Mouse (Mus musculus): ENCODE measurements at regions not wholly inside any gene's neighbourhood (a gene's known extent, or its start where the extent isn't known, plus 50 kb on each side); places are given as distances from the start of the nearest gene placed in this dataset.

- Histone ChIP-seq H3K27me3 (ENCODE audit: control insufficient read depth, insufficient read depth, low read length) (no peaks in the 10 kb centered on the region), H3K27ac (ENCODE audit: control insufficient read depth, insufficient read depth, low read depth, low read length) (no peak overlapping the region), H3K4me3 (ENCODE audit: control insufficient read depth, low read depth, low read length) (no peak overlapping the region), H3K4me1 (ENCODE audit: control insufficient read depth, insufficient read depth, low read length) (peaks cover 4% of the 10 kb centered on the region), H3K36me3 (ENCODE audit: control insufficient read depth, insufficient read depth, low read length) (no peaks in the 10 kb centered on the region)
- TF ChIP-seq CTCF (IDR thresholded peaks at IDR 0.05; ENCODE audit: control insufficient read depth, insufficient read depth, insufficient replicate concordance, low read depth, low read length) (no peak), POLR2A (IDR thresholded peaks at IDR 0.05; ENCODE audit: control insufficient read depth, low read depth, low read length) (no peak)
Measured at GRCm38 (mm10) chr5:118869330-118869729, 308.9 kb downstream of the Med13l start.

- Histone ChIP-seq H3K4me1 (ENCODE audit: control insufficient read depth, insufficient read depth, low read length) (peaks cover 4% of the 10 kb centered on the region), H3K27me3 (ENCODE audit: control insufficient read depth, insufficient read depth, low read length) (peaks cover 2% of the 10 kb centered on the region), H3K4me3 (ENCODE audit: control insufficient read depth, low read depth, low read length) (no peak overlapping the region), H3K36me3 (ENCODE audit: control insufficient read depth, insufficient read depth, low read length) (no peaks in the 10 kb centered on the region), H3K27ac (ENCODE audit: control insufficient read depth, insufficient read depth, low read depth, low read length) (no peak overlapping the region)
- TF ChIP-seq POLR2A (IDR thresholded peaks at IDR 0.05; ENCODE audit: control insufficient read depth, low read depth, low read length), result no peak
- no peak for TF ChIP-seq CTCF (IDR thresholded peaks at IDR 0.05; ENCODE audit: control insufficient read depth, insufficient read depth, insufficient replicate concordance, low read depth, low read length)
Measured at GRCm38 (mm10) chr5:118873871-118874270, 313.4 kb downstream of the Med13l start.

GRCm38 (mm10) chr5:118875096-118875637 is 314.7 kb downstream of the Med13l start:
- H3K4me1 ChIP-seq (ENCODE audit: control insufficient read depth, insufficient read depth, low read length), result peaks cover 5% of the 10 kb centered on the region
- peaks cover 2% of the 10 kb centered on the region for H3K27me3 ChIP-seq (ENCODE audit: control insufficient read depth, insufficient read depth, low read length)
- no peaks in the 10 kb centered on the region for H3K36me3 ChIP-seq (ENCODE audit: control insufficient read depth, insufficient read depth, low read length)
- no peak overlapping the region for H3K4me3 ChIP-seq (ENCODE audit: control insufficient read depth, low read depth, low read length)
- TF ChIP-seq POLR2A (IDR thresholded peaks at IDR 0.05; ENCODE audit: control insufficient read depth, low read depth, low read length), result no peak
- no peak for TF ChIP-seq CTCF (IDR thresholded peaks at IDR 0.05; ENCODE audit: control insufficient read depth, insufficient read depth, insufficient replicate concordance, low read depth, low read length)
- H3K27ac ChIP-seq (ENCODE audit: control insufficient read depth, insufficient read depth, low read depth, low read length), result no peak overlapping the region

GRCm38 (mm10) chr5:118876586-118877312 is 316.3 kb downstream of the Med13l start:
- peak overlapping the region; percentile 75 for H3K4me3 ChIP-seq (ENCODE audit: control insufficient read depth, low read depth, low read length)
- peaks cover 7% of the 10 kb centered on the region for H3K4me1 ChIP-seq (ENCODE audit: control insufficient read depth, insufficient read depth, low read length)
- H3K27me3 ChIP-seq (ENCODE audit: control insufficient read depth, insufficient read depth, low read length), result peaks cover 2% of the 10 kb centered on the region
- no peak for TF ChIP-seq CTCF (IDR thresholded peaks at IDR 0.05; ENCODE audit: control insufficient read depth, insufficient read depth, insufficient replicate concordance, low read depth, low read length)
- TF ChIP-seq POLR2A (IDR thresholded peaks at IDR 0.05; ENCODE audit: control insufficient read depth, low read depth, low read length), result peak; percentile 66; the same call in 1 of the 2 replicates
- H3K27ac ChIP-seq (ENCODE audit: control insufficient read depth, insufficient read depth, low read depth, low read length), result no peak overlapping the region
- H3K36me3 ChIP-seq (ENCODE audit: control insufficient read depth, insufficient read depth, low read length), result no peaks in the 10 kb centered on the region

- H3K36me3 ChIP-seq (ENCODE audit: control insufficient read depth, insufficient read depth, low read length), result no peaks in the 10 kb centered on the region
- H3K27ac ChIP-seq (ENCODE audit: control insufficient read depth, insufficient read depth, low read depth, low read length), result no peak overlapping the region
- peak overlapping the region; percentile 75 for H3K4me3 ChIP-seq (ENCODE audit: control insufficient read depth, low read depth, low read length)
Measured at GRCm38 (mm10) chr5:118877313-118877669, 316.8 kb downstream of the Med13l start.

GRCm38 (mm10) chr5:118877831-118878230 is 317.4 kb downstream of the Med13l start:
- H3K4me1 ChIP-seq (ENCODE audit: control insufficient read depth, insufficient read depth, low read length), result peaks cover 7% of the 10 kb centered on the region
- no peaks in the 10 kb centered on the region for H3K36me3 ChIP-seq (ENCODE audit: control insufficient read depth, insufficient read depth, low read length)
- H3K27me3 ChIP-seq (ENCODE audit: control insufficient read depth, insufficient read depth, low read length), result peaks cover 2% of the 10 kb centered on the region
- peak overlapping the region; percentile 46 for H3K4me3 ChIP-seq (ENCODE audit: control insufficient read depth, low read depth, low read length)
- no peak overlapping the region for H3K27ac ChIP-seq (ENCODE audit: control insufficient read depth, insufficient read depth, low read depth, low read length)
- no peak for TF ChIP-seq POLR2A (IDR thresholded peaks at IDR 0.05; ENCODE audit: control insufficient read depth, low read depth, low read length)
- no peak for TF ChIP-seq CTCF (IDR thresholded peaks at IDR 0.05; ENCODE audit: control insufficient read depth, insufficient read depth, insufficient replicate concordance, low read depth, low read length)

More at GRCm38 (mm10) chr5:118877313-118877669, 316.8 kb downstream of the Med13l start:
- H3K4me1 ChIP-seq (ENCODE audit: control insufficient read depth, insufficient read depth, low read length), result peaks cover 7% of the 10 kb centered on the region
- peaks cover 2% of the 10 kb centered on the region for H3K27me3 ChIP-seq (ENCODE audit: control insufficient read depth, insufficient read depth, low read length)
- TF ChIP-seq POLR2A (IDR thresholded peaks at IDR 0.05; ENCODE audit: control insufficient read depth, low read depth, low read length) (no peak), CTCF (IDR thresholded peaks at IDR 0.05; ENCODE audit: control insufficient read depth, insufficient read depth, insufficient replicate concordance, low read depth, low read length) (peak; percentile 21; the same call in 1 of the 2 replicates)

- peaks cover 2% of the 10 kb centered on the region for H3K27me3 ChIP-seq (ENCODE audit: control insufficient read depth, insufficient read depth, low read length)
- TF ChIP-seq POLR2A (IDR thresholded peaks at IDR 0.05; ENCODE audit: control insufficient read depth, low read depth, low read length) (no peak), CTCF (IDR thresholded peaks at IDR 0.05; ENCODE audit: control insufficient read depth, insufficient read depth, insufficient replicate concordance, low read depth, low read length) (no peak)
Measured at GRCm38 (mm10) chr5:118878722-118879121, 318.2 kb downstream of the Med13l start.

More at GRCm38 (mm10) chr5:118878722-118879121, 318.2 kb downstream of the Med13l start:
- no peak overlapping the region for H3K27ac ChIP-seq (ENCODE audit: control insufficient read depth, insufficient read depth, low read depth, low read length)
- no peaks in the 10 kb centered on the region for H3K36me3 ChIP-seq (ENCODE audit: control insufficient read depth, insufficient read depth, low read length)
- no peak overlapping the region for H3K4me3 ChIP-seq (ENCODE audit: control insufficient read depth, low read depth, low read length)
- H3K4me1 ChIP-seq (ENCODE audit: control insufficient read depth, insufficient read depth, low read length), result peaks cover 7% of the 10 kb centered on the region
